Mouse (Mus musculus) bone marrow macrophage, adult 2 months (primary cell): Measurements from ENCODE around the gene Ttll10.

Experiments
- CTCF ChIP-seq: IDR thresholded peaks from 2 replicates; pipeline ENCODE4 v1.5.1; 2012; ENCODE audit warnings: low read depth, mild to moderate bottlenecking, low read length, moderate library complexity
- POLR2A ChIP-seq: IDR thresholded peaks from 2 replicates; pipeline ENCODE4 v1.6.1; 2012; ENCODE audit warnings: mild to moderate bottlenecking, low read depth, low read length, borderline replicate concordance

GRCm38 (mm10) chr4:156057702-156058101, 1.5 kb downstream of the Ttll10 start:
- no peak for TF ChIP-seq POLR2A
- no peak for TF ChIP-seq CTCF
